Mouse (Mus musculus) liver, embryonic 14.5 days (tissue): ENCODE measurements at regions not wholly inside any gene's neighbourhood (a gene's known extent, or its start where the extent isn't known, plus 50 kb on each side); places are given as distances from the start of the nearest gene placed in this dataset.

Source experiments
- ATAC-seq: fragments of 200-750 bp; cut with Nextera tagmentation; 2 replicates; pipeline ENCODE4 v1.8.0; 2017; ENCODE audit warnings: moderate number of reproducible peaks, mild to moderate bottlenecking, moderate library complexity; ENCODE audit not compliant: insufficient read depth
- DNase-seq, 3 experiments: peaks; one replicate each; pipeline ENCODE4 v3.0.0-alpha.2; 2012 to 2013; ENCODE audit warnings: low read depth in 3 of 3, low spot score in 3 of 3
- H3K27ac ChIP-seq: fragments of 300-500 bp; sonication (generic); 2 replicates; pipeline ENCODE4 v1.5.1; 2014; ENCODE audit warnings: moderate library complexity, mild to moderate bottlenecking, control low read depth, inconsistent platforms
- H3K27me3 ChIP-seq: fragments of 300-500 bp; sonication (generic); 2 replicates; pipeline ENCODE4 v1.6.1; 2014; ENCODE audit warnings: mild to moderate bottlenecking, low read length, moderate library complexity; ENCODE audit not compliant: control insufficient read depth, insufficient read depth
- H3K36me3 ChIP-seq: fragments of 300-500 bp; sonication (generic); replicated peaks from 2 replicates; pipeline ENCODE4 v1.6.1; 2014; ENCODE audit warnings: low read depth; ENCODE audit not compliant: control insufficient read depth, insufficient read depth
- H3K4me1 ChIP-seq, 2 experiments: fragments of 200-500 bp in 1 of 2; fragments of 300-500 bp in 1 of 2; sonication (generic) in 1 of 2; replicated peaks; 2 replicates each; pipeline ENCODE4 v1.6.1; 2012 to 2014; ENCODE audit warnings: antibody characterized with exemption in 1 of 2, inconsistent platforms in 1 of 2, low read length in 1 of 2; ENCODE audit not compliant: control insufficient read depth in 2 of 2, insufficient read depth in 2 of 2
- H3K4me2 ChIP-seq: fragments of 300-500 bp; sonication (generic); 2 replicates; pipeline ENCODE4 v1.6.1; 2014; ENCODE audit warnings: low read depth, mild to moderate bottlenecking, control low read depth, moderate library complexity
- H3K4me3 ChIP-seq, 2 experiments: fragments of 200-500 bp in 1 of 2; fragments of 300-500 bp in 1 of 2; sonication (generic) in 1 of 2; 2 replicates each; pipeline ENCODE4 v1.5.1; 2012 to 2014; ENCODE audit warnings: low read depth in 2 of 2, low read length in 2 of 2, mild to moderate bottlenecking in 2 of 2, control low read depth in 1 of 2, inconsistent platforms in 1 of 2, moderate library complexity in 1 of 2; ENCODE audit not compliant: insufficient read depth in 1 of 2
- H3K9ac ChIP-seq: fragments of 300-500 bp; sonication (generic); replicated peaks from 2 replicates; pipeline ENCODE4 v1.6.1; 2014; ENCODE audit warnings: mild to moderate bottlenecking, control low read depth, moderate library complexity
- H3K9me3 ChIP-seq: fragments of 300-500 bp; sonication (generic); 2 replicates; pipeline ENCODE4 v1.6.1; 2016; ENCODE audit warnings: low read length, mixed read lengths; ENCODE audit not compliant: control insufficient read depth
- CTCF ChIP-seq: IDR thresholded peaks from 2 replicates; pipeline ENCODE4 v1.5.1; 2016; ENCODE audit warnings: antibody characterized with exemption, low read depth, control low read depth
- EP300 ChIP-seq: IDR thresholded peaks from 2 replicates; pipeline ENCODE4 v1.6.1; 2016; ENCODE audit warnings: antibody characterized with exemption, low read depth
- WGBS: fragments of 180-500 bp; shearing (Covaris S2); extraction: QIAGEN DNeasy Blood & Tissue Kit; methylation state at CpG from one replicate; pipeline ENCODE4 v1.1.7; 2014; ENCODE audit not compliant: insufficient replicate concordance; 5-methylcytosine and 5-hydroxymethylcytosine counted together

GRCm38 (mm10) chr2:50852413-50852919 is 296.4 kb downstream of the Rnd3 start:
- no peak for ATAC-seq
- no peaks in the 10 kb centered on the region for H3K9me3 ChIP-seq
- no peak overlapping the region for H3K4me2 ChIP-seq
- TF ChIP-seq CTCF (no peak), EP300 (no peak)
- H3K36me3 ChIP-seq, result no peaks in the 10 kb centered on the region
- no peak for DNase-seq
- no peaks in the 10 kb centered on the region for H3K27me3 ChIP-seq
- H3K4me3 ChIP-seq, result no peak overlapping the region
- no peak overlapping the region for H3K27ac ChIP-seq
- 74% methylated on average over 2 of the region's 2 CpGs for WGBS
- no peaks in the 10 kb centered on the region for H3K4me1 ChIP-seq
- H3K9ac ChIP-seq, result no peak overlapping the region

DNA sequence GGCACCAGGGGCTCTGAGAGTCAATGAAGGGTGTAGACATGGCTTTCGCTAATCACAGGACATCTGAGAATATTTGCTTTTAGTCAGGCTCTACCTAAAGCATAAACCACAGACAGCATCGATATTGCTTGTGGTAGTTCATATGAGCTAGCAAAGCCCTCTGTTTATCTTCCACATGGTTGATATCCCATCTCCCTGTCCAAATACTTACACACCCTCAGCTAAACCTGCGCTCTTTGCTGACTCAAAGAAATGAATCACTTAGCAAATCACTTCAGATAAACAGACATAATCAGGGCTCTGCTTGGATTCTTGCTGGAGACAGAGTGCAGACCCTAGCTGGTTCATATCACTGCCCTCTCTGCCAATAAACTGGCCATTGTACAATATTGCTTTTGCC is 298.8 kb downstream of the Rnd3 start:
- Histone ChIP-seq H3K9ac (no peak overlapping the region), H3K4me1 (no peaks in the 10 kb centered on the region), H3K4me2 (no peak overlapping the region), H3K4me3 (no peak overlapping the region), H3K36me3 (no peaks in the 10 kb centered on the region), H3K9me3 (no peaks in the 10 kb centered on the region), H3K27ac (no peak overlapping the region), H3K27me3 (no peaks in the 10 kb centered on the region)
- 71% methylated on average over 3 of the region's 3 CpGs for WGBS
- no peak for TF ChIP-seq CTCF
- TF ChIP-seq EP300, result no peak
- DNase-seq (no peak), ATAC-seq (no peak)

DNA sequence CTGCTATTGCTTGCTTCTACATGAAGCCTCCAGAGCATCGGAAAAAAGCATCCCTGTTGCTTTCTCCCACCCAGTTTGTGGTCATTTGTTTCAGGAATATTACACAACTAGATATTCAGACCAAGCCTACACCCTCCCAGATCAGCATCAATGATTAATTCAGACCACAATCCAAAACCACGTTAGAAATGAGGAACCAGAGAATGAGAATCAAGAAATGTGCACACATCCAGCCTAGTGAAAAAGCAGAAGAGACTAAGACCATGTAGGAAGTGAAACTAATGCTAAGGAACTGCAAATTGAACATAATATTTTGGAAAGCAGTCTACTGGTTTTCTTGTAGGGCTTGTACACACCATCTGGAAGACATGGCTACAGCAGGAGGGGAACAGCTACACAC is 307.0 kb downstream of the Rnd3 start:
- 8% methylated on average over 2 of the region's 2 CpGs for WGBS
- peak in 2 of 3 experiments; percentile 4 to 24 for DNase-seq
- no peak for ATAC-seq
- Histone ChIP-seq H3K4me3 (no peak overlapping the region), H3K4me2 (no peak overlapping the region), H3K4me1 (no peaks in the 10 kb centered on the region), H3K27me3 (no peaks in the 10 kb centered on the region), H3K36me3 (no peaks in the 10 kb centered on the region), H3K27ac (no peak overlapping the region), H3K9ac (no peak overlapping the region), H3K9me3 (no peaks in the 10 kb centered on the region)
- no peak for TF ChIP-seq EP300
- TF ChIP-seq CTCF, result no peak

- 64% methylated on average over 6 of the region's 6 CpGs for WGBS
- Histone ChIP-seq H3K4me3 (no peak overlapping the region), H3K4me2 (no peak overlapping the region), H3K4me1 (no peaks in the 10 kb centered on the region), H3K9ac (no peak overlapping the region), H3K27me3 (no peaks in the 10 kb centered on the region), H3K9me3 (no peaks in the 10 kb centered on the region), H3K36me3 (no peaks in the 10 kb centered on the region), H3K27ac (no peak overlapping the region)
- no peak for DNase-seq
- no peak for ATAC-seq
- no peak for TF ChIP-seq CTCF
- TF ChIP-seq EP300, result no peak
Observed at GRCm38 (mm10) chr2:50835511-50836320, 313.2 kb downstream of the Rnd3 start.

- H3K4me2 ChIP-seq, result no peak overlapping the region
- no peaks in the 10 kb centered on the region for H3K9me3 ChIP-seq
- no peak for TF ChIP-seq CTCF
- no peak for TF ChIP-seq EP300
- ATAC-seq (no peak), DNase-seq (no peak)
- H3K4me3 ChIP-seq, result no peak overlapping the region
- H3K4me1 ChIP-seq, result no peaks in the 10 kb centered on the region
- H3K9ac ChIP-seq, result no peak overlapping the region
- no peak overlapping the region for H3K27ac ChIP-seq
- H3K27me3 ChIP-seq, result no peaks in the 10 kb centered on the region
- H3K36me3 ChIP-seq, result no peaks in the 10 kb centered on the region
- WGBS, result 50% methylated on average over 5 of the region's 5 CpGs
Observed at GRCm38 (mm10) chr2:50833791-50834190, 315.1 kb downstream of the Rnd3 start.
